Mouse (Mus musculus) ES-CJ7 (cell line): ENCODE measurements around the gene Gm6351.
"Not testable (repeated sequence)": the region's sequence is repeated elsewhere in the genome, so short reads cannot be mapped to it uniquely, and the experiment has no call there.

Experiments used
- DNase-seq: peaks from one replicate; pipeline ENCODE4 v3.0.0; 2011; ENCODE audit warnings: low read depth, low spot score

Gene Gm6351

GRCm38 (mm10) chr5:94076085-94076484, at the start of gene Gm6351:
TSS of gene Gm6351 (plus strand) at chr5:94076385.
- not testable (repeated sequence) for DNase-seq

- not testable (repeated sequence) for DNase-seq
These were observed 5.7 kb upstream of the Gm6351 start, which contains the start of gene BC061212 for GRCm38 (mm10) chr5:94070445-94070844. TSS of gene BC061212 (minus strand) at chr5:94070545.
